Mouse (Mus musculus): ENCODE measurements around the gene Dpep2nb. TPM values are rescaled to one million over a fixed set of nuclear protein-coding genes. Genes with fewer than 3 reads are reported as not detected.
"Not testable (repeated sequence)": the region's sequence is repeated elsewhere in the genome, so short reads cannot be mapped to it uniquely, and the experiment has no call there.

Dpep2nb gene
- total RNA-seq, 2 experiments from 2014 or later = not detected

- Histone ChIP-seq H3K4me3 (no peak overlapping the region), H3K27ac (no peak overlapping the region)
- peak; percentile 74 for DNase-seq
- no peak; the same call in 1 of the 2 replicates for TF ChIP-seq CTCF (IDR thresholded peaks at IDR 0.05)
- intact Hi-C loops (cut with DNase I) = loop anchor here (1.0 to 5.0 kb wide), 3 partner anchors 31 to 310 kb away; partner anchors contain the start of gene Dus2
These were observed 16.7 kb upstream of the Dpep2nb start for GRCm38 (mm10) chr8:106022483-106022882.

GRCm38 (mm10) chr8:106018039-106018438 is 12.3 kb upstream of the Dpep2nb start:
- no peak for DNase-seq
- H3K27ac ChIP-seq = no peak overlapping the region
- intact Hi-C loops (cut with DNase I) = no loop called here
- TF ChIP-seq CTCF (IDR thresholded peaks at IDR 0.05) = no peak
- H3K4me3 ChIP-seq = no peak overlapping the region

- intact Hi-C loops (cut with DNase I) = no loop called here
- Histone ChIP-seq H3K4me3 (no peak overlapping the region), H3K27ac (no peak overlapping the region)
- TF ChIP-seq CTCF (IDR thresholded peaks at IDR 0.05) = no peak
- DNase-seq = no peak
These were observed 11.4 kb upstream of the Dpep2nb start for GRCm38 (mm10) chr8:106017130-106017529.

GRCm38 (mm10) chr8:106016284-106016683 is 10.5 kb upstream of the Dpep2nb start:
- intact Hi-C loops (cut with DNase I) = no loop called here
- no peak for DNase-seq

GRCm38 (mm10) chr8:106012203-106012602 is 6.4 kb upstream of the Dpep2nb start:
- H3K27ac ChIP-seq = not testable (repeated sequence)
- peak overlapping the region; percentile 93; the same call in 1 of the 2 replicates for H3K4me3 ChIP-seq
- intact Hi-C loops (cut with DNase I) = loop anchor here (5.0 kb wide), 1 partner anchor 75 kb away; the partner anchor contains the start of gene Psmb10

More at GRCm38 (mm10) chr8:106016284-106016683, 10.5 kb upstream of the Dpep2nb start:
- H3K4me3 ChIP-seq = no peak overlapping the region
- no peak for TF ChIP-seq CTCF (IDR thresholded peaks at IDR 0.05)
- H3K27ac ChIP-seq = no peak overlapping the region

GRCm38 (mm10) chr8:106011643-106011986 is 5.8 kb upstream of the Dpep2nb start, which contains the start of gene Ddx28:
TSS of gene Ddx28 (minus strand) at chr8:106011882.
- intact Hi-C loops (cut with DNase I) = loop anchor here (1.0 to 5.0 kb wide), 2 partner anchors 74 to 110 kb away; partner anchors contain the start of gene Psmb10
- no peak for TF ChIP-seq CTCF (IDR thresholded peaks at IDR 0.05)
- Histone ChIP-seq H3K4me3 (peak within 1 kb of the TSS; percentile 93), H3K27ac (peak within 1 kb of the TSS; percentile 91)
- no peak for DNase-seq

More at GRCm38 (mm10) chr8:106012203-106012602, 6.4 kb upstream of the Dpep2nb start:
- not testable (repeated sequence) for DNase-seq

GRCm38 (mm10) chr8:106010748-106011642 is 5.2 kb upstream of the Dpep2nb start:
- intact Hi-C loops (cut with DNase I) = loop anchor here (1.0 to 5.0 kb wide), 2 partner anchors 74 to 110 kb away; partner anchors contain the start of gene Psmb10
- TF ChIP-seq CTCF (IDR thresholded peaks at IDR 0.05) = no peak; the same call in 1 of the 2 replicates
- Histone ChIP-seq H3K4me3 (peak overlapping the region; percentile 93), H3K27ac (peak overlapping the region; percentile 91)
- DNase-seq = peak; percentile 94

- DNase-seq; H3K4me3 ChIP-seq; H3K27ac ChIP-seq; intact Hi-C loops (cut with DNase I): not testable (repeated sequence)
- peak; percentile 20; the same call in 1 of the 2 replicates for TF ChIP-seq CTCF (IDR thresholded peaks at IDR 0.05)
These were observed 2.1 kb upstream of the Dpep2nb start for GRCm38 (mm10) chr8:106007891-106008290.

- intact Hi-C loops (cut with DNase I) = no loop called here
- Histone ChIP-seq H3K4me3 (no peak overlapping the region), H3K27ac (no peak overlapping the region)
- no peak for DNase-seq
- no peak for TF ChIP-seq CTCF (IDR thresholded peaks at IDR 0.05)
These were observed 1.4 kb upstream of the Dpep2nb start for GRCm38 (mm10) chr8:106007135-106007534.

- DNase-seq = no peak
- intact Hi-C loops (cut with DNase I) = no loop called here
- no peak overlapping the region for H3K27ac ChIP-seq
- peak; percentile 28 for TF ChIP-seq CTCF (IDR thresholded peaks at IDR 0.05)
- no peak overlapping the region for H3K4me3 ChIP-seq
These were observed 638 bp upstream of the Dpep2nb start for GRCm38 (mm10) chr8:106006413-106006812.

GRCm38 (mm10) chr8:106004538-106005207 is 1.1 kb downstream of the Dpep2nb start:
- Histone ChIP-seq H3K4me3 (no peak overlapping the region), H3K27ac (no peak overlapping the region)
- no peak for TF ChIP-seq CTCF (IDR thresholded peaks at IDR 0.05)
- intact Hi-C loops (cut with DNase I) = no loop called here
- DNase-seq = no peak

GRCm38 (mm10) chr8:106001908-106002307 is 3.9 kb downstream of the Dpep2nb start:
- intact Hi-C loops (cut with DNase I) = no loop called here
- no peak for TF ChIP-seq CTCF (IDR thresholded peaks at IDR 0.05)
- no peak for DNase-seq

More at GRCm38 (mm10) chr8:106001908-106002307, 3.9 kb downstream of the Dpep2nb start:
- H3K27ac ChIP-seq = no peak overlapping the region
- H3K4me3 ChIP-seq = no peak overlapping the region
